Mouse (Mus musculus): ENCODE data around the gene Alb. TPM values are rescaled to one million over a fixed set of nuclear protein-coding genes. Genes with fewer than 3 reads are reported as not detected.

Gene Alb
- total RNA-seq (2022): 10 to 100 TPM in 1 of 4 experiments, under 1 TPM in 2, not detected in 1; 0.18 to 11.6 (median 0.34) TPM

- no peak for DNase-seq (ENCODE audit: low spot score in 2 of 2)
These were observed at the start of gene Alb for GRCm38 (mm10) chr5:90460619-90461018. Gene Alb (plus strand): TSS chr5:90460897.

- no peak for DNase-seq (ENCODE audit: low spot score in 2 of 2)
These were observed 46.4 kb upstream of the Alb start for GRCm38 (mm10) chr5:90414142-90414924.

GRCm38 (mm10) chr5:90414925-90415295, 45.8 kb upstream of the Alb start:
- DNase-seq (ENCODE audit: low spot score in 2 of 2): no peak

GRCm38 (mm10) chr5:90424625-90425024, 36.1 kb upstream of the Alb start:
- DNase-seq (ENCODE audit: low spot score in 2 of 2): no peak

GRCm38 (mm10) chr5:90425191-90425590, 35.5 kb upstream of the Alb start:
- no peak for DNase-seq (ENCODE audit: low spot score in 2 of 2)

GRCm38 (mm10) chr5:90431053-90431452, 29.6 kb upstream of the Alb start:
- no peak for DNase-seq (ENCODE audit: low spot score in 2 of 2)

GRCm38 (mm10) chr5:90439157-90439556, 21.5 kb upstream of the Alb start:
- DNase-seq (ENCODE audit: low spot score in 2 of 2): no peak

- no peak for DNase-seq (ENCODE audit: low spot score in 2 of 2)
These were observed 13.1 kb upstream of the Alb start for GRCm38 (mm10) chr5:90447577-90447976.

GRCm38 (mm10) chr5:90449961-90450360, 10.7 kb upstream of the Alb start:
- DNase-seq (ENCODE audit: low spot score in 2 of 2): no peak

- DNase-seq (ENCODE audit: low spot score in 2 of 2): no peak
These were observed 8.0 kb upstream of the Alb start for GRCm38 (mm10) chr5:90452711-90453110.

GRCm38 (mm10) chr5:90457241-90457640, 3.5 kb upstream of the Alb start:
- DNase-seq (ENCODE audit: low spot score in 2 of 2): no peak

- no peak for DNase-seq (ENCODE audit: low spot score in 2 of 2)
These were observed 2.0 kb upstream of the Alb start for GRCm38 (mm10) chr5:90458727-90459126.

GRCm38 (mm10) chr5:90466806-90467205, 6.1 kb downstream of the Alb start:
- no peak for DNase-seq (ENCODE audit: low spot score in 2 of 2)

GRCm38 (mm10) chr5:90467245-90467644, 6.5 kb downstream of the Alb start:
- no peak for DNase-seq (ENCODE audit: low spot score in 2 of 2)

GRCm38 (mm10) chr5:90470836-90471235, 10.1 kb downstream of the Alb start:
- DNase-seq (ENCODE audit: low spot score in 2 of 2): no peak

- DNase-seq (ENCODE audit: low spot score in 2 of 2): no peak
These were observed 13.2 kb downstream of the Alb start for GRCm38 (mm10) chr5:90473902-90474301.

GRCm38 (mm10) chr5:90474369-90474768, 13.7 kb downstream of the Alb start:
- no peak for DNase-seq (ENCODE audit: low spot score in 2 of 2)

GRCm38 (mm10) chr5:90476741-90477140, 16.0 kb downstream of the Alb start:
- no peak for DNase-seq (ENCODE audit: low spot score in 2 of 2)

- no peak for DNase-seq (ENCODE audit: low spot score in 2 of 2)
These were observed 16.8 kb downstream of the Alb start for GRCm38 (mm10) chr5:90477308-90478140.

- DNase-seq (ENCODE audit: low spot score in 2 of 2): no peak
These were observed 18.2 kb downstream of the Alb start for GRCm38 (mm10) chr5:90478886-90479285.

- no peak for DNase-seq (ENCODE audit: low spot score in 2 of 2)
These were observed 24.9 kb downstream of the Alb start for GRCm38 (mm10) chr5:90485597-90485996.

- no peak for DNase-seq (ENCODE audit: low spot score in 2 of 2)
These were observed 27.6 kb downstream of the Alb start for GRCm38 (mm10) chr5:90488323-90488722.

GRCm38 (mm10) chr5:90490518-90490917, 29.8 kb downstream of the Alb start, which contains the start of gene Afp:
Gene Afp (plus strand): TSS chr5:90490737.
- DNase-seq (ENCODE audit: low spot score in 2 of 2): no peak

All from gastrocnemius, adult 8-10 months (tissue).